8 mouse cellular contexts compared by ENCODE assay signal in the genomic region with DNA sequence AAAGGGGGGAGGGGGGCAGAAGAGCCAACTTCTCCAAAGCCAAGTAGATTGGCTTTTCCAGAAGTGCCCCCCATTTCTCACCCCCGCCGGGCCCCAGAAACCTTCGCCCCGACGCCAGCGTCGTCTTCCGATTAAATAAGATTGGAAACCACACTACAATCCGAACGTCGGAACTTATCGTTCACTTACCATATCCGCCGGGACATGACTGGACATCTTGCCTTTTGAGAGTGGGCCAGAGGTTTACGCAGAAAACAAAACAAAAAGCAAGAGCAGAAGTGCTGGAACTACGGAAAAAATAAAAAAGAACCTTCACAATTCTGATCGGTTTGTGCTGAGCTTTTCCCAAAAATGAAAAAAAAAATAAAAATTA. TPM values are rescaled to one million over a fixed set of nuclear protein-coding genes. Genes with fewer than 3 reads are reported as not detected.
DNase-seq lines count a peak whose midpoint lies in the region; ATAC-seq lines count a peak whose summit lies in the region.

No protein-coding gene starts in this region.

- H3K9ac ChIP-seq in heart, embryonic 14.5 days (ENCODE audit: low read length) = peak overlapping the region; percentile 84
- H3K9ac ChIP-seq in midbrain, embryonic 13.5 days (replicated peaks) = peak overlapping the region; percentile 88

- peak; percentile 15 for DNase-seq in right cerebral cortex, adult 18-20 months
- DNase-seq in right cerebral cortex, postnatal 25 days = no peak
- peak; percentile 37 to 51 for DNase-seq in kidney, postnatal 36 days
- no peak for DNase-seq in frontal cortex, postnatal 36 days (ENCODE audit: low spot score in 2 of 2)
- no peak for DNase-seq in frontal cortex, postnatal 10 days (ENCODE audit: low spot score in 2 of 2)

- H3K9me3 ChIP-seq in heart, embryonic 14.5 days (ENCODE audit: control insufficient read depth, low read length) = no peaks in the 10 kb centered on the region
- H3K9me3 ChIP-seq in midbrain, embryonic 13.5 days = no peaks in the 10 kb centered on the region

- no peak for ATAC-seq in heart, embryonic 14.5 days (ENCODE audit: insufficient number of reproducible peaks, insufficient read depth, low FRiP score, low read depth)
- no peak for ATAC-seq in midbrain, embryonic 13.5 days

- peak overlapping the region; percentile 82 for H3K4me2 ChIP-seq in heart, embryonic 14.5 days (ENCODE audit: low read length)
- H3K4me2 ChIP-seq in midbrain, embryonic 13.5 days (replicated peaks) = peak overlapping the region; percentile 89

- no peaks in the 10 kb centered on the region for H3K27me3 ChIP-seq in heart, embryonic 14.5 days (ENCODE audit: control insufficient read depth, insufficient read depth, low read length)
- H3K27me3 ChIP-seq in midbrain, embryonic 13.5 days = peaks cover 6% of the 10 kb centered on the region

- under 1% methylated on average over 17 of the region's 17 CpGs for WGBS in heart, embryonic 14.5 days
- WGBS in midbrain, embryonic 13.5 days = under 1% methylated on average over 17 of the region's 17 CpGs

- H3K4me3 ChIP-seq in brown adipose tissue, adult 24 weeks (ENCODE audit: insufficient read depth, low read depth, low read length) = peak overlapping the region; percentile 96
- peak overlapping the region; percentile 69 to 93 for H3K4me3 ChIP-seq in heart, embryonic 14.5 days (ENCODE audit: control insufficient read depth in 1 of 2, insufficient read depth in 1 of 2, low read depth in 1 of 2, low read length in 2 of 2)
- peak overlapping the region; percentile 70 for H3K4me3 ChIP-seq in midbrain, embryonic 13.5 days (replicated peaks)

- H3K36me3 ChIP-seq in heart, embryonic 14.5 days (ENCODE audit: control insufficient read depth, insufficient read depth, low read length) = no peaks in the 10 kb centered on the region
- H3K36me3 ChIP-seq in midbrain, embryonic 13.5 days = no peaks in the 10 kb centered on the region

- peaks cover 19% of the 10 kb centered on the region for H3K4me1 ChIP-seq in brown adipose tissue, adult 24 weeks (ENCODE audit: control insufficient read depth, insufficient read depth, insufficient read length, low read length)
- H3K4me1 ChIP-seq in heart, embryonic 14.5 days (ENCODE audit: control insufficient read depth in 2 of 2, insufficient read depth in 2 of 2, low read length in 2 of 2) = peaks cover 22 to 54% of the 10 kb centered on the region in 2 experiments
- H3K4me1 ChIP-seq in midbrain, embryonic 13.5 days (replicated peaks) = peaks cover 53% of the 10 kb centered on the region

- H3K27ac ChIP-seq in brown adipose tissue, adult 24 weeks (replicated peaks; ENCODE audit: low read depth, low read length) = peak overlapping the region; percentile 87
- peak overlapping the region; percentile 96 to 98 for H3K27ac ChIP-seq in heart, embryonic 14.5 days (replicated peaks in 1 of 2; ENCODE audit: control insufficient read depth in 1 of 2, insufficient read depth in 1 of 2, low read depth in 2 of 2, low read length in 2 of 2)
- H3K27ac ChIP-seq in midbrain, embryonic 13.5 days = peak overlapping the region; percentile 98

RNA-seq across cellular contexts. Expression of a gene that starts 0.8 kb away (rescaled TPM):
- 101 and 104 TPM in 2 replicates for polyA plus RNA-seq in brown adipose tissue, adult 24 weeks (2012; ENCODE audit: insufficient read depth, insufficient read length, missing spikeins)
- polyA plus RNA-seq in heart, embryonic 14.5 days (2014; fragmentation: Nextera tagmentation; extraction: Ambion mirVana) = 80.2 and 81.3 TPM in 2 replicates
- 55.3 and 69.1 TPM in 2 replicates for polyA plus RNA-seq in midbrain, embryonic 13.5 days (2015; fragmentation: Nextera tagmentation; extraction: Ambion mirVana)

Comparison
In these comparisons a context has a peak if more than half of its experiments do, and no peak if none do; other contexts are left out.
1. DNase-seq: peak in right cerebral cortex, adult 18-20 months (single experiment) and kidney, postnatal 36 days (2 of 2); none in right cerebral cortex, postnatal 25 days (single experiment), frontal cortex, postnatal 36 days (0 of 2) and frontal cortex, postnatal 10 days (0 of 2).
2. Peak in every context shown above with its lines, with median percentiles within 50 percentile points of each other: H3K27ac ChIP-seq and H3K4me3 ChIP-seq.